Mouse (Mus musculus) brain, embryonic 18.5 days (tissue): ENCODE results near the gene Wnt10a.

Experiments used
- DNase-seq: peaks from one replicate; pipeline ENCODE4 v3.0.0-alpha.2; 2012; ENCODE audit warnings: low read depth, low spot score

Gene Wnt10a

DNA sequence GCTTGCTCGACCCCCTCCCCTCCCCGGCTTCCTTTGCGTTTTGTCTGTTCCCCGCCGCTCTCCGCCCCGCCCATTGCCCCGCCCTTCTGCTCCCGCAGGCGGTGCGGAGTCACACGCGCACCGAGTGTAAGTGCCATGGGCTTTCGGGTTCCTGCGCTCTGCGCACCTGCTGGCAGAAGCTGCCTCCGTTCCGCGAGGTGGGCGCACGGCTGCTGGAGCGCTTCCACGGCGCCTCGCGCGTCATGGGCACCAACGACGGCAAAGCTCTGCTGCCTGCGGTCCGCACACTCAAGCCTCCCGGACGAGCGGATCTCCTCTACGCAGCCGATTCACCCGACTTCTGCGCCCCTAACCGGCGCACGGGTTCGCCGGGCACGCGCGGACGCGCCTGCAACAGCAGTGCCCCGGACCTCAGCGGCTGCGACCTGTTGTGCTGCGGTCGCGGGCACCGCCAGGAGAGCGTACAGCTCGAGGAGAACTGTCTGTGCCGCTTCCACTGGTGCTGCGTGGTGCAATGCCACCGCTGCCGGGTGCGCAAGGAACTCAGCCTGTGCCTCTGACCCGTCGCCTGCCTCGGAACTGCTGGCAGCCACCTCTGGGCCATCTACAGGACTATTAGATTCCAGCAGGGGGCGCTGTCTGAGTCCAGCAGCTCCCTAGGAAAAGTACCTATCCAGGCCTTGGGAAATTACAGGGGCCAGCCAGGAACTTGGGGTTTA, 7.1 kb upstream of the Wnt10a start:
- no peak for DNase-seq

DNA sequence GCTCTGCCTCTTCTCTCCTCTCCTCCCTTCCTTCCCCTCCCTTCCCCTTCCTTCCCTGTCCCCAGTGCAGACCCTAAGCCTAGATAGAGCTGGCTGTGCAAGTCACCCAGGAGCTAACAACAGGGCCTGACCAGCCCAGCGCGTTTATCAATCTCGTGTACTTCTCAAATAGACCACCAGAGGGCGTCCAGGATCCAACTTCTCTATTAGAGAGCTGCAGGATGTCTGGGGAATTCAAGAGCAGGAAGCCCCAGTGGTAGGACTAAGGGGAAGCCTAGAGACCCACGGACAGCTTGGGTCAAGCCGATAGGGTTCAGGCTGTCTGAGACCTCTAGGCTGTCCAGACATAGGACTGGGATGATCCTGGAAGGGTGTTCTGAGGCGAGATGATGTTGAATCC, 3.5 kb upstream of the Wnt10a start:
- DNase-seq, result no peak

DNA sequence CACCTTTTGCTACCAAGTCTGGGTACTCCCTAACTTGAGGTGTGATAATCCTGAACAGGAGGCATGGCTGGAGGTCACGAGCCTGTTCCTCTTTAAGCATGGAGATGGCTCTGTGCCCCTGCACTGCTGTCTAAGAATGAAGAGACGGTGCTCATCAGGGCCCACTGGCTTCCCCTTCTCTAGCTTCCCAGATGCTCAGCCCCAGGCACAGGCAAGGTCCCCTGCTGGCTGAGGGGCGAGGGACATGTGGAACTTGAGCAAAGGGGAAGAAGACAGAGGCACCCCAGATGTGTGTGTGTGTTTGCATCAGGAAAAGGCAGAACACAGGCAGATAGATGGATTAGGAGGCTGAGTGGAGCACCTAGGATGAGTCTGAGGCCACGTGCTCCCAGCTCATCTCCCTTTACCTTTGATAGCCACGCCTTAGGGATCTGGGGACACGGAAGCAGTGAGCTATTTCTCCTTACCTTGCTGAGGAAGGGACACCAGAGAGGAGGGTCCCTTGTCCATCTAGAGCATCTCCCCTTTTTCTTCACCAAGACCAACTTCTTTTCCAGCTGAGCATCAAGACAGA, 2.6 kb upstream of the Wnt10a start:
- DNase-seq, result no peak

DNA sequence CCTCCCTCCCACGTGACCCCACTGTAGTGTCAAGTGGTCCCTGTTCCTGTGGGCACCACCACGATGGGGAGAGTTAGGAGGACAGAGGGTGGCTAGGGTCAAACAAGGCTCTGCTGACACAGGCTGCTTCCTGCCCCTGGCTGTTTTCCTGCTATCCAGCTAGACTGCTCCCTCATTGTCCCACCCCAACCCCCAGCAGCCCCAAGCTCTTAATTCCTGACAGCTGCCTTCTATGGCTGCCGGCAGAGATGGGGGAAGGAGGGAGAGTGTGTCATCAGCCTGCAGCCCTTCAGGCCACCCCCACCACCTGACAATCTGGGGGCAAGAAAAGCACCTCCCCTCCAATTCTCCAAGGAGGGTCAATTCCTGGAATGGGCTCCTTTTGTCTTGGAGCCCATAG, 1.2 kb upstream of the Wnt10a start:
- no peak for DNase-seq

DNA sequence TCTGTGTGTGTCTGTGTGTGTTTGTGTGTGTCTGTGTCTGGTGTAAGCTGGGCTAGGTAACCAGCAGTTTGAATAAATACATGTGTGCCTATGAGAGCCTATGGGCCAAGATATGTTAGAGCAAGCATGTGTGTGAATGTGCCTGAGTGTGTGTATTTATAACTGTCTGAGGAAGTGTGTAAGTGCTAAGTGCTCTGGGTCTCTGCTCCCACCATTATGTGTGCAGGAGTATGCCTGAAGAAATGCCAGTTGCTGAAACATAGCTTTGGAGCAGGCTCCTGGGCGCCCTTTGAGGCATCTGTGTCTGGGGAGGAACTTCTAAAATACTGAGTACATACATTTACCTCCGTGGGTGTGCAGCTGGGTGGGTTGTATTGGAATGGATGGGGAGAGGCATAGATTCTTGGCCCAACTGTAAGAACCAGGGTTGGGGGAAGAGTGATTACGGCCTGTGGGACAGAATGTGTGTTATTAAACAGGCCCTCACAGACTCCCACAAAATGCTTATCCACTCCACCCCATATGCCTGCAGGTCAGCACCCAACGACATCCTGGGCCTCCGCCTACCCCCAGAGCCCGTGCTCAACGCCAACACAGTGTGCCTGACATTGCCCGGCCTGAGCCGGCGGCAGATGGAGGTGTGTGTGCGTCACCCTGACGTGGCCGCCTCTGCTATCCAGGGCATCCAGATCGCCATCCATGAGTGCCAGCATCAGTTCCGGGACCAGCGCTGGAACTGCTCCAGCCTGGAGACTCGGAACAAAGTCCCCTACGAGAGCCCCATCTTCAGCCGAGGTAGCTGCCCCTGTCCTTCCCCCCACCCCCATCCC, 1.7 kb downstream of the Wnt10a start:
- DNase-seq, result no peak

DNA sequence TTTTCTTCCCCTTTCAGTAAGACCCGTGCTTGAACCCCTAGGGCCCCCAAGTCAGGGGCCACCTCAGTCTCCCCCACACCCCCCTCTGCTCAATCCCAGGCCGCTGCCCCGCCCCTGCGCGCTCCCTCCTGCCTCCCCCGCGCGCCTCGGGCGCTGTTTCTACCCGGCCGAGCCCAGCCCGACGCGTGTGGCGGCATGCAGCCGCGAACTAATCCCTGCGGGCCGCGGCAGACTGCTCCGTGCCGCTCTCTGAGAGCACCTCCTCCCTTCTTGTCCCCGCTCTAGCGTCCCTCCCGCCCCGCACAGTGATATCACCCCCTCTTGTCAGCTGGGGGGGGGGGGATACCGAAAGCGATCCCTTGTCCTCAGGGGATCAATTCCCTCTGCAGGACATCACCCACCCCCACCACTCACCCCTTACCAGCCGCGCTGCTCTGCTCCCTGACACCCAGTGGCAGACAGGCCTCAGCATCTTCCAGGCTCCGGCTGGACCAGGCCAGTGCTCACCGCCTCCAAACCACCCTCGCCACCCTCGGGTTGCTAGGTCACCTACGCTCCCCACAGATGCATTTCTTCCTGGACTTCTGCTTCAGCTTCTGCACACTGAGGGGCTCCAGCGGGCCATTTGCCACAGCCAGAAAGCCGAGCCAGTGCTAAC, 3.3 kb downstream of the Wnt10a start:
- DNase-seq, result no peak

DNA sequence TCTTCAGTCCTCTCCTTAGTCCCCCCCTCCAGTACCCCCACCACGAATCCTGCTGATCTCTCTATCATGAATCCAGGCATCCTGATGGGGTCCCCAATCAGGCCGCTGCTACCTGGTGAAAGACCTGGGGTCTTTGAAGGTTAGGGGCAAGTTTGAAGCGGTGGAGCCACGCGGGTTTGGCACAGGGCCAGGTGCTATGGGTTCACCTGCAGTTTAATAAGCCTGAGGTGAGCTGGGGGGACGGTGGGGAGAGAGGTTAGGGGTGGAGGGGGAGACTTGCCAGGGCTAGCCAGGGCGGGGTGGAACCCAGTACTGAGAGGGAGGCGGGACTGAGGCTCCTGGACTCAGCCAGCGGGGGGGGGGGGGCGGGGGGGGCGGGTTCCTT, 3.8 kb downstream of the Wnt10a start:
- no peak for DNase-seq

DNA sequence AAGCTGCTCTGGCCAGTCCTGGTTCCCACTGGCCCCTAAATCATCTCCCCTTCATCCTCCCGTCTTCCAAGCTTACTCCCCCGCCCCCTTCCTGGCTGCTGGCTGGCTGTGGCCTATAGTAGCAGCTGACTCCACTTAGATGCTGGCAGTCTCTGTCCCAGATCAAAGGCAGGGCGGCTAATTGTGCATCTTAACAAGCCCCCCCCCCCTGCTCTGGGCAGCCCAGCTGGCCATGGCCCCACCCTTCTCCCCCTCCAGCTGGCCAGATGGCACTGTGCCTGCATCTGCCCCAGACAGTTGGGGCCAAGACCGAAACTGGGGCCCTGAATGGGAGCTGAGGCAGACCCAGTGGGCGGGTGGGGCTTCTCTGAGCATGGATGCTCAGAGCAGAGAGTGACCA, 6.1 kb downstream of the Wnt10a start:
- no peak for DNase-seq

DNA sequence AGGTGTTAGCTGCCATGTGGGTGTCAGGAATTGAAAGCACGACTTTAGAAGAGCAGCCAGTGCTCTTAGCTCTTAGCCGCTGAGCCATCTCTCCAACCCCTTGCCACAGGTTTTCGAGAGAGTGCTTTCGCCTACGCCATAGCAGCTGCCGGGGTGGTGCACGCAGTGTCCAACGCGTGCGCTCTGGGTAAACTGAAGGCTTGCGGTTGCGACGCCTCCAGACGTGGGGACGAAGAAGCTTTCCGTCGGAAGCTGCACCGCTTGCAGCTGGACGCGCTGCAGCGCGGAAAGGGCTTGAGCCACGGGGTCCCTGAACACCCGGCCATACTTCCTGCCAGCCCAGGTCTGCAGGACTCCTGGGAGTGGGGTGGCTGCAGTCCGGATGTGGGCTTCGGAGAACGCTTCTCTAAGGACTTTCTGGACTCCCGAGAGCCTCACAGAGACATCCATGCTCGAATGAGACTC, 9.1 kb downstream of the Wnt10a start:
- no peak for DNase-seq

DNA sequence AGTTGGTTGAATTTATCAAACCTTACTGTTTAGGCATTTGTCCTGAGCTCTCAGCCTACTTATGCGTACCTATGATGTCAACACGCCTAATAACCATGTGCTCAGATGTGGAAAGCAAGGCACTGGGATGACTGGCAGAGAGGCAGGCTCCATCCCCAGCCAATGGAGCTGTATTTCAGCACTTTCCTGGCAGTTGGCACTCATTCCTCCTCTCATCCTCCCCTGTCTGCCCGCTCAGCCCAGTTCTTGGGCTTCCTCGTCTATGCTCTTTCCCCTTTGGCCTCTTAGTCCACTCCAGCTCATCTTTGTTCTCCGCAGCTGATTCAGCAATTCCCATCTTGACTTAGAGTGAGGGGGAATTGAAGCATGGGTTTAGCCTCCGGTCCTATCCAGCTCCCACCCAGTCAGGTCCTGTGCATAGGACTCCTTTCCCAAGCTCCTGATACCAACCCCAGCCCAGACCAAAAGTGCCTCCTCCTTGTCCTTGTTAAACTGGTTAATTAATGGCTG, 10.4 kb downstream of the Wnt10a start:
- no peak for DNase-seq

DNA sequence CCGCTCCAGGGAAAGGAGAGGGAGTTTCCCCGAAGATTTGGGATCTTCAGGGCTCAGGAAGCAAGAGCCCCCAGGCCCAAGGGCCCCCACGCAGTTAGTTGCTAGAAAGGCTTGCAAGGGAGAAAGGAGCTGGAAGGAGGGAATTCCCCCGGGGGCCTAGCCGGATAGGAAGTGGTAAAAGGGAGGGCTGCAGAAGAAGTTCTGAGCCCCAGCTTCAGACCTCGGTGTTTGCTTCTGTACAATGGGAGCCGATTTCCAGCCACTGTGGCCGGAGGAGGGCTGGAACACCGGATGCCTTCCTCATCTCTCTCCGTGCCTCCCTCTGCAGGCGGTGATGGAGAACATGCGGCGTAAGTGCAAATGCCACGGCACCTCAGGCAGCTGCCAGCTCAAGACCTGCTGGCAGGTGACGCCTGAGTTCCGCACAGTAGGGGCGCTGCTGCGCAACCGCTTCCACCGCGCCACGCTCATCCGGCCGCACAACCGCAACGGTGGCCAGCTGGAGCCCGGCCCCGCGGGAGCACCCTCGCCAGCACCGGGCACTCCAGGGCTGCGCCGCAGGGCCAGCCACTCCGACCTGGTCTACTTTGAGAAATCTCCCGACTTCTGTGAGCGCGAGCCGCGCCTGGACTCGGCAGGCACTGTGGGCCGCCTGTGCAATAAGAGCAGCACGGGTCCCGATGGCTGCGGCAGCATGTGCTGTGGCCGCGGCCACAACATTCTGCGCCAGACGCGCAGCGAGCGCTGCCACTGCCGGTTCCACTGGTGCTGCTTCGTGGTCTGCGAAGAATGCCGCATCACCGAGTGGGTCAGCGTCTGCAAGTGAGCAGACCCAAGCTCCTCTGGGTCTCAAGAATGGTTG, 11.7 kb downstream of the Wnt10a start:
- no peak for DNase-seq

DNA sequence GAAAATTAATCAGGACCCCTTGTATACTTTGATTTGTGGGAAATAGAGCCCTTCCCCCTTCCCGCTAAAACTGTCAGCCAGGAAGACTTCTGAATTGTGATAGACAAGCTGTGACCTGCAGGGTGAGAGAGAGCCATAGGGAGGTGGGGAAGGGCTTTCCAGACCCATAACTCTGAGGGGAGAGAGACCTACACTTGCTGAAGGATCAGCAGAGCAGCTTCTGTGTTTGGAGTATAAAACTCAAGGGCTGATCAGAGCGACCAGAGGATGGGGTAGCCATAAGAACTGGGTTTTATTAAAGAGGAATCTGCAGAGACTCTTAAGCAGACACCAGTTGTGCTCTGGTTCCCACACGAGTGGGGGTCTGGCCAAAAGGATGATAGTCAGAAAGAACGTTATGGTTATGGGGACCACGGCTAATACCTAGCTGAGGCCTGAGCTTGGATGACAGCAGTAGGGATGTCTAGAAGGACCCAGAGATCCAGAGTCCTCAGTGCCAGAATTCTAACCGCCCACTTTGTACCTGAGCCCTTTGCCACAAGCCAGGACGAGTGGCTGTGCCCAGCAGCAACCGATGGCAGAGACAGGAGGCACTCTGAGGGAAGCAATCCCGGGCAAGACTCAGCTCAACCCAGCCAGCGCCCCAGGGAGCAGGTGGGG, 13.0 kb downstream of the Wnt10a start:
- no peak for DNase-seq

DNA sequence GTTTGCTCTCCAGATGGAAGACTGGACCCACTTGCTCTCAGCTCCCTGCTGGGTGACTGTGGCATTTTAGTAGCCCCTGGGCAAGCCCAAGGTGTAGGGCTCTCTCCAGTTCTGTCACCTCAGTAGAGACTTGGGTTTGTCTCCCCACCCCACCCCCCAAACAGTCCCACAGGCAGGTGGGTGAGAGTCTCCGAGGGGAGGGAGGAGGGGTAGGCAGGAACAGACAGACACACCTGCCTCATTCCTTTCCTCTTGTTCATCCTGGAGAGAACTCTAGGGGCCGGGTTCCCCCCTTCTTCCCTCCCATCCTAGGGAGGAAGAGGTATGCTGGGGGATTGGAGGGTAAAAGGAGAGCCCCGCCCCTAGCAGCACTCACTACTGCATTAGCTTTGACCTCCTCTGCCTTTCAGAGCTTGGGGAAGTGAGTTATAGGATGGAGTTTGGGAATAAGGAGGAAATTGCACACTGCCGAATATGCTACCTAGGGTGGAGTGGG, 14.1 kb downstream of the Wnt10a start:
- no peak for DNase-seq

DNA sequence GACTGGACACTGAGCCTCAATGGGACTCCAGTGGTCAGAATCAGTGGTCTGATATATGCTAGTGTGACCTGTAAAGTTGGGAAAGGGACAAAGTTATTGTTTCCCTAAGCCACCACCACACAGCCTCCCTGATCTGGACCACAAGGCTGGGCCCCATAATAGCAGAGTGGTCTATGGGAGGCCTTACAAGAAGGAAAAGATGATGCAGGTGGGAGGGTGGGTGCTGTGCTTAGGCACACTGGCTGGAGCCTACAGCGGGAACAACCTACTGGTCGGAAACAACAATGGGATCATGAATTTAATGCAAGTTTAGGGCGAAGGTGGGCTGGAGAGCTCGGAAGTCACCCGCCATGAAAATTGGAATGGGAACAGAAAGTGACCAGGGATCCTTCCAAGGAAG, 14.5 kb downstream of the Wnt10a start:
- no peak for DNase-seq

DNA sequence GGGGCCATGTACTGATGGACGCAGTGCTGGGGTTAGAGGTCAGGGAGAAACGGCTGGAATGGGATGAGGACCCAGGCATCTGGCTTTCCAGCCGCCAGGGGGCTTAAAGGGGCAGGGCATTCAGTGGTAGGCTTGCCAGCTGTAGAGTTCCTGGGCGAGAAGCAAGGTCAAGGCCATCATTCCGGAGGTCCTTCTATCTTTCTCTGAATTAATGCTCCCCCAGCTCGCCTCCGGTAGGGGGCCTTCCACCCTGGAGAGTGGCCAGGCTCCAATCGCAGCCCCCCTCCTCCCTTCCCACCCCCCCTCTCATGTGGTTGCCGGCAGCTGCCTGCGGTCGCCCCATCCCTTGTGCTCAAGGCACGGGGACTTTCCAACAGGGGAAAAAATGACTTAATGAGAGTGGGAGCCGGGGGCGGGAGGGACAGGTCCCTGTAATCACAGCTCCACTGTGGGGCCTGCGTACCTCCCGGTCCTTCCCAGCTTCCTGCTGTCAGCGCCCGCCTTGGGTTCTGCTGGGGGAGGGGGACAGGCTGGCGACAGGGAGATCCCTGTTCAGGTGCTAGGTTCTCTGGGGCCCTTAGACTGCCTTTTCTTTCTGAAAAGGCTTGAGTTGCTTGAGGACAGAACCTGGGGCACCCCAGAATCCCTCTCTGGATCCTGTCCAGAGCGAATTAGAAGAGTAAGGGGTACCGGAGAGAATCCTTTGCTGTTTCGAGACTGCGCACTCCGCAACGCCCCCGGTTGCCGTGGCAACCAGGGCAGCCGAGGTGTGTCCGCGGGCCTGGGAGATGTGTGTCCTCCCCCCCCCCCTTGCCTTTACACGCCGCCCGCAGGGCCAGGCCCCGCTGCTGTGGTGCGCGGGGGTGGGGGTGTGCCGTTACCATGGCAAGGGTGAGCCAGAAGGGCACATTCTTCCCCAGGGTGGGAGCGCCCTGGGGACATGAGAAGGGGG, 15.3 kb downstream of the Wnt10a start:
- no peak for DNase-seq

DNA sequence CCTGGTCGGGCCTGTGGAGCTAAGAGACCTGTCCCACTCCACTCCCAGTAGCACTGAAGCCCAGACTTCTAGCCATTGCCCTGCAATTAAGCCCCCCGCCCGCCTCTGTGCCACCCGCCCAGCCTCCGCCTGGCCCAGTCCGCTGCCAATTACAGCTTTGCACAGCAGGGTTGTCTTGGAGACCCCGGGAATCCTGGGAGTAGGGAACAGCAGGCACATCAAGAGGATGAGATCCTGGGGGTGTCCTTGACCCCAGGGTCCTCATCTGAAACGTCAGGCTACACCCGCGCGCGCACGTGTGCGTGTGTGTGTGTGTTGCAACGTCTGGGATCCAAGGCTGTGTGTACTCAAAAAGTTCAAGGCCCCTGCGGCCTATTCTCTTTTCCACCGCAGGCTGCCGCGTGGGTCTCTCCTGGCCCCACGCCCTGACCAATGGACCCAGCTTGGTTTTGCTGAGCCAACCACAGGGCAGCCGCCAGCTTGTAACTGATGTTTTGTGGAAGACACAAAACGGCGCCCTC, 16.3 kb downstream of the Wnt10a start:
- no peak for DNase-seq

DNA sequence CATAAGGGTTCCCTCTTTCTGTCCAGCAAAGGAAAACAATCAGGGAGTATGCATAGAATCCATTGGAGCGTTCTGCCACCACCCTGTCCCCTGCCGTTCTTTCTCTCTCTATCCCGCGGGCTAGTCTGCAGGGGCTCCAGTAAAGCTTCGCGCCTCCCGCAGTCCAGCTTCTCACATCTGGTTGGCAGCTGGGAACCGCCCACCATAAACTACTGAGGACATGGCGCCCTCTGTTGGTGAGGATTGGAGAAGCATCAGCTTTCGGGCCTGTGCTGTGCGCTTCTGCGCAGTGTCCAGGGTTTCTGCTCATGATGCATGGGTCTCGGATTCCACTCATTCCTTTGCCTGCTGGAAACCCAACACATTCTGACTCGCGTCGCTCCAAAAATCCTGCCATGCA, 16.8 kb downstream of the Wnt10a start:
- no peak for DNase-seq

DNA sequence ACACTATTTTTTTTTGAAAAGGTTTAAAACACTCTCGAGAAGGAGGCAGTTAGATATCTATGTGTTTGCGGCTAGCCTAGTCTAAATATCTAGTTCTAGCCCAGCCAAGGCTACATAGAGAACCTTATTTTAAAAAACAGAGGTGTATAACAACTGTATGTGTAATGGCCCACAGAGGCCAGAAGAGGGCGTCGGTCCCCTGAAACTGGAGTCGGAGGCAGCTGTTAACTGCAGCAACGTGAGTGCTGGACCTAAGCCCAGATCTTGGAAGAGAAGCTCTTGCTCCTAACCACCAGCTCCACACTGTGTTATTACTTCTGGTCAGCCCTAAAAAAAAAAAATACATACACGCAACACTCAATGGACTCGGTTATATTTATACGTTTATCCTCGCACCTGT, 17.7 kb downstream of the Wnt10a start:
- DNase-seq, result no peak
